Mouse (Mus musculus): ENCODE data around the gene Tnip1. TPM values are rescaled to one million over a fixed set of nuclear protein-coding genes. Genes with fewer than 3 reads are reported as not detected.

Gene Tnip1
- polyA plus RNA-seq, 1 experiment from 2014 or later = 13.2 TPM

DNA sequence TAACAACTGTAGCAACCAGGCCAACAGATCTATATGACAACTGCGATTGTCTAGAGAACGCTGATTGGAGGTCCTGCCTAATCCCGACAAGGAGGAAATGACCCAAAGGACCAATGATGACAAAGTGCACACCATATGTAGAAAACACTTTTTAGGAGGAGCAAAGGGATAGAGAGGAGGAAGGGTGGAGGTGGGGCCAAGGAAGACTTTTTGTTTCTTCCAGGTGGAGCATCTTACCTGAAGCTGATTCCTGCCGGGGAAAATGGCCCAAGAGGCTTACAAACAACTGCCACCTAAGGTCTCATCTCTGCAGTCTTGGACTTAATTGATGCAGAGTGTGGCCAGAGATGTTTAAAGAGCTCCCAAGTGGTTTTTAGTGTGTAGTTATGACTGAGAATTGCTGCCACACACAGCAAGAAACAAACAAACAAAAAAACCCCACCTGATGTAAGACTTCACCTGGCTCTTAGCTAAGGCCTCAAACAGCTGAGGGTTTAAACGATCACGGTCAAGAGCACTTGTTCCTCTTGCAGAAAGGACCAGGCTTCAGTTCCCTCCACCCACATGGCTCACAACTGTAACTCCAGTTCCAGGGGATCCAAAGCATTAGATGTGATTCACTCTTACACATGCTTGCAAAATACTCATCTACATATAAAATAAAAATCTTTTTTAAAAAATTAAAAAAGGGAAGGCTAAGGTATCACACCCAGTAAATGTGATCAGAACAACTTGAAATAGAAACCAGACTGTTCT is 97.2 kb downstream of the Tnip1 start:
- no peaks in the 10 kb centered on the region for H3K9me3 ChIP-seq
- H3K27ac ChIP-seq (replicated peaks) = peak overlapping the region; percentile 93
- peaks cover 7% of the 10 kb centered on the region for H3K36me3 ChIP-seq
- peak overlapping the region; percentile 53 for H3K4me2 ChIP-seq (replicated peaks)
- H3K9ac ChIP-seq (replicated peaks) = peak overlapping the region; percentile 95
- H3K4me3 ChIP-seq = peak overlapping the region; percentile 82
- peaks cover 37% of the 10 kb centered on the region for H3K4me1 ChIP-seq
- H3K27me3 ChIP-seq = no peaks in the 10 kb centered on the region
- WGBS = 74% methylated on average over 6 of the region's 6 CpGs
- ATAC-seq (replicated peaks) = no peak

DNA sequence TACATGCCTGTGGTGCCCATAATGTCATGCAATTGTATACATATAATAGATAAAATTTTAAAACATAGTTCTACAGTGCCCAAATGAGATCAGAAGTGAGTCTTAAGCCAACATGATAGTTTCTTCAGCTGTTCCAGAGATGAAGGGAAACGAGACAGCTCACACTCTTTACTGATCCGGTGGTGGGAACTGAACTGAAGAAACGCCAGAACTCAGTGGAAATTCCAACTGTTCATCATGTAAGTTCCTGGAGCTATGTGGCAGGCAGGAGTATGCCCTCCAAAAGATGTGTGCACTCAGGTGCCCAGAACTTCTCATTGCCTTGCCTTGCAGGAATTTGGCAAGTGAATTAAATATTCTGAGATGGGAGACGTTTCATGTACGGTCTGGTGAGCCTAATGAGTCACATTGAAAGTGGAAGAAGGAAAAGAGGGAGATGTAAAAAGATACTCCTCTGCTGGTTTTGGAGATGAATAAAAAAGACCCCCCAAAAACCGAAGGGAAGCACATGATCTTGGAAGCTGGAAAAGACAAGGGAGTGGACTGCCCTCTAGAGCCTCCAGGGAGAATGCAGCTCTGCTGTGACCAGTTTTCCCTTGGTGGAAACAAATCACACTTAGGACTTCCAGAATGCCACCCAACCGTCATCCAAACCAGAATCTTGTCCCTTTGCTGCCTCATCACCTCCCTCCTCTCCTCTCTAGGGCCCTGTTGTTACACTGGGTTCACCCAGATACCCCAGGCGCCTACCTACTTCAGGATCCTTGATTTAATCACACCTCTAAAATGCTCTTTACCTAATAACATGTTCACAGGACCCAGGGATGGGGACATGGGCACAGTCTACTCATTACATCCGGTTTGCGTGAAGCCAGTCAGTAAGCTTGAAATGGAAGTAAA is 99.8 kb downstream of the Tnip1 start:
- Histone ChIP-seq H3K9me3 (no peaks in the 10 kb centered on the region), H3K4me2 (replicated peaks) (no peak overlapping the region), H3K27me3 (no peaks in the 10 kb centered on the region), H3K9ac (replicated peaks) (no peak overlapping the region), H3K27ac (replicated peaks) (no peak overlapping the region), H3K4me3 (no peak overlapping the region), H3K4me1 (peaks cover 28% of the 10 kb centered on the region), H3K36me3 (no peaks in the 10 kb centered on the region)
- 48% methylated on average over 10 of the region's 10 CpGs for WGBS
- no peak for ATAC-seq (replicated peaks)

DNA sequence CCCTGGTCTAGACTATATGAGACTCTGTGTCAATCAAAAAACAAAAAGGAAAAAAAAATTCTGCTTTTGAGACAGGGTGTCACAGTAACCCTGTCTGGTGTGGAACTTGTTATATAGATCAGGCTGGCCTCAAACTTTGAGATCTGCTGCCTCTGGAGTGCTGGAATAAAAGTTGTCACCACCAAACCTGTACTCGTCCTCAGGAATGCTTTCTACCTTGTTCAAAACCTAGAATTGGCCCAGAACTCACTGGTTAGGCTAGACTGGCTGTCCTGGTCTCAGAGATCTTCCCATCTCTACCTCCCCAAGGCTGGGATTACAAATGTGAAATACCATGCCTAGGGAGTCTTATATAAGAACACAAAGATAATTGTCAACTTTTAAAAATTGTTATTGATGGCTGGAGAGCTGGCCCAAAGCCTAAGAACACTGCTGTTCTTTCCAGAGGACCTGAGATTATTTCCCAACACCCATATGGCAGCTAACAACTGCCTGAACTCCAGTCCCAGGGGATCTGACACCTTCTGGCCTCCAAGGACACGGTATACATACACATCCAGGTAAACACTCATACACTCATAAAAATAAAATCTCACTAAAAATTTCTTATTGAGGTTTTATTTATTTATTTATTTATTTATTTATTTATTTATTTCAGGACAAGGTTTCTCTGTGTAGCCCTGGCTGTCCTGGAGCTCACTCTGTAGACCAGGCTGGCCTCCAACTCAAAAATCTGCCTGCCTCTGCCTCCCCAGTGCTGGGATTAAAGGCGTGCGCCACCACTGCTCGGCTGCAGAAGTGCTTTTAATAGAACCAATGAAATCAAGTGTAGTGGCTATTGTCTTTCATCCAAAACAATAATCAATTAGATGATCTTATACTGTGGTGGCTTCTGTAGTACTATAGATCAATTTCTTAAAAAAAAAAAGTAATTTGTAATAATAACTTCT is 101.0 kb downstream of the Tnip1 start:
- no peak overlapping the region for H3K4me3 ChIP-seq
- 91% methylated on average over 5 of the region's 5 CpGs for whole genome bisulfite sequencing

More for the DNA sequence above, 101.0 kb downstream of the Tnip1 start:
- H3K4me2 ChIP-seq (replicated peaks) = no peak overlapping the region
- H3K9ac ChIP-seq (replicated peaks) = no peak overlapping the region
- H3K27me3 ChIP-seq = no peaks in the 10 kb centered on the region
- no peak for ATAC-seq (replicated peaks)
- peaks cover 21% of the 10 kb centered on the region for H3K4me1 ChIP-seq
- H3K27ac ChIP-seq (replicated peaks) = 0 out of 2 replicates have a peak overlapping the region, but pooled peaks have one; percentile 95
- no peaks in the 10 kb centered on the region for H3K36me3 ChIP-seq
- H3K9me3 ChIP-seq = no peaks in the 10 kb centered on the region

Other genes with a start within 250 kb of the Tnip1 start
- gene Cdc42se2, start 175.2 kb downstream of the Tnip1 start, polyA plus RNA-seq (2015; fragmentation: Nextera tagmentation; extraction: Ambion mirVana) = 188 and 196 TPM in 2 replicates
- 12.9 and 13.9 TPM in 2 replicates for gene Lyrm7, start 102.0 kb downstream of the Tnip1 start, polyA plus RNA-seq (2015; fragmentation: Nextera tagmentation; extraction: Ambion mirVana)
- 778 and 784 TPM in 2 replicates for gene Hint1, start 96.5 kb downstream of the Tnip1 start, polyA plus RNA-seq (2015; fragmentation: Nextera tagmentation; extraction: Ambion mirVana)
- 17.0 and 17.2 TPM in 2 replicates for gene Gpx3, start 60.5 kb downstream of the Tnip1 start, polyA plus RNA-seq (2015; fragmentation: Nextera tagmentation; extraction: Ambion mirVana)
- 39.9 and 40.8 TPM in 2 replicates for gene Anxa6, start 70.5 kb upstream of the Tnip1 start, polyA plus RNA-seq (2015; fragmentation: Nextera tagmentation; extraction: Ambion mirVana)
- 0.32 and 0.34 TPM in 2 replicates for gene Ccdc69, start 115.2 kb upstream of the Tnip1 start, polyA plus RNA-seq (2015; fragmentation: Nextera tagmentation; extraction: Ambion mirVana)
- gene Gm2a, start 135.2 kb upstream of the Tnip1 start, polyA plus RNA-seq (2015; fragmentation: Nextera tagmentation; extraction: Ambion mirVana) = 18.7 and 18.9 TPM in 2 replicates
- gene Slc36a3, start 188.8 kb upstream of the Tnip1 start, polyA plus RNA-seq (2015; fragmentation: Nextera tagmentation; extraction: Ambion mirVana) = not detected in 2 replicates
- gene Slc36a2, start 222.2 kb upstream of the Tnip1 start, polyA plus RNA-seq (2015; fragmentation: Nextera tagmentation; extraction: Ambion mirVana) = 0.08 TPM in 1 of 2 replicates, not detected in the other
- 2.6 and 3.0 TPM in 2 replicates for gene Slc36a1, start 241.4 kb upstream of the Tnip1 start, polyA plus RNA-seq (2015; fragmentation: Nextera tagmentation; extraction: Ambion mirVana)

Measured in forebrain, embryonic 15.5 days (tissue).